Comparison of ENCODE assay signal across 19 mouse cellular contexts in the genomic region with DNA sequence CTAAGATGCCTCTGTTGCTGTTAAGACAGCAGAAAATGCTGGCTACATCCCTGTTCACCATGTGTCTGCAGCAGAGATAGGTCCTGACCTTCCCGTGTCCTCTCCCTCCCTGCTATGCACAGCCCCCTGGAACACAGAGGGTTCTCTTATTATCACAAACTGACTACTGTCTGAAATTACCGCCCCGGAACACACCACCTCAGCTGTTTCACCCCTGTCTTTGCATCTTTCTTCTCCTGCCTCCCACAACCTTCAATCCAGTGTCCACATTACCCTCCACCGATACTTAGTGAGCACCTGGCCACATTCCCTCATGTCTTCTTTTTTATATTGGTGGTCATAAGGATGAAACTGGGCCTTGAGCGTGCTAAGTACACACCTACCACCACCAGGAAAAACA.
A peak's percentile ranks its signal among the peaks of the same experiment; 100 is the strongest.
DNase-seq lines count a peak whose midpoint lies in the region; ATAC-seq and TF ChIP-seq lines count a peak whose summit lies in the region.
"Had no signal": no experiment of that assay in that cellular context is flagged by ENCODE, and none has a peak within 500 bp of the region (broad histone marks: within the 10 kb centered on the region; RNA-seq: fewer than 3 reads in every experiment).

No protein-coding gene starts in this region.

- DNase-seq in heart, adult 11 months: peak; percentile 81
- DNase-seq in heart, postnatal 10 days: no peak
- no peak for DNase-seq in layer of hippocampus, adult 2 months (ENCODE audit: low spot score in 2 of 2)
- DNase-seq in layer of hippocampus, adult 9-10 months (ENCODE audit: low spot score): no peak
- DNase-seq in lung, adult 2 months: no peak
- DNase-seq: adrenal gland, adult 2 months; adrenal gland, postnatal 25 days; cerebellum, adult 11 months; cerebellum, adult 8-10 months; cerebellum, postnatal 14 days; gastrocnemius, postnatal 14 days had no signal

- 57% methylated on average over 5 of the region's 5 CpGs for WGBS in lung, embryonic 16.5 days
- 70% methylated on average over 5 of the region's 5 CpGs for WGBS in lung, adult 2 months
- 76% methylated on average over 5 of the region's 5 CpGs for WGBS in hindbrain, embryonic 16.5 days

- no peak for ATAC-seq in lung, embryonic 16.5 days (ENCODE audit: low read depth)
- ATAC-seq in hindbrain, embryonic 16.5 days: no peak
- ATAC-seq: forebrain, embryonic 15.5 days had no signal

- no peak overlapping the region for H3K4me2 ChIP-seq in lung, embryonic 16.5 days (ENCODE audit: low read depth, low read length)
- H3K4me2 ChIP-seq in hindbrain, embryonic 16.5 days (ENCODE audit: low read length): no peak overlapping the region
- H3K4me2 ChIP-seq: forebrain, embryonic 15.5 days; heart, embryonic 11.5 days; hindbrain, embryonic 13.5 days; intestine, embryonic 15.5 days had no signal

- no peak for TF ChIP-seq POLR2A in lung, adult 2 months (IDR thresholded peaks at IDR 0.05; ENCODE audit: borderline replicate concordance, extremely low read depth, low read depth, low read length)
- TF ChIP-seq POLR2A in cortical plate, adult 2 months (IDR thresholded peaks at IDR 0.05; ENCODE audit: extremely low read depth, insufficient read depth, low read length): no peak

- intact Hi-C loops in heart, postnatal 10 days (cut with DNase I): no loop called here

- no peaks in the 10 kb centered on the region for H3K9me3 ChIP-seq in lung, embryonic 16.5 days (ENCODE audit: control insufficient read depth, low read length)
- no peaks in the 10 kb centered on the region for H3K9me3 ChIP-seq in hindbrain, embryonic 16.5 days (ENCODE audit: control insufficient read depth, low read length)
- H3K9me3 ChIP-seq: embryonic facial prominence, embryonic 10.5 days; forebrain, embryonic 15.5 days; hindbrain, embryonic 13.5 days; intestine, embryonic 15.5 days had no signal

- H3K9ac ChIP-seq in lung, embryonic 16.5 days (ENCODE audit: low read length): no peak overlapping the region
- no peak overlapping the region for H3K9ac ChIP-seq in hindbrain, embryonic 16.5 days (ENCODE audit: low read depth, low read length)
- H3K9ac ChIP-seq: forebrain, embryonic 15.5 days; hindbrain, embryonic 13.5 days; intestine, embryonic 15.5 days had no signal

- H3K27ac ChIP-seq in layer of hippocampus, adult 2 months: peak overlapping the region; percentile 82
- peak overlapping the region; percentile 29; the same call in 1 of the 2 replicates for H3K27ac ChIP-seq in lung, embryonic 16.5 days (ENCODE audit: low read length)
- H3K27ac ChIP-seq in cortical plate, adult 2 months (ENCODE audit: insufficient read depth, low read length): 0 out of 2 replicates have a peak overlapping the region, but pooled peaks have one; percentile 37
- no peak overlapping the region for H3K27ac ChIP-seq in hindbrain, embryonic 16.5 days (ENCODE audit: low read depth, low read length)
- H3K27ac ChIP-seq: embryonic facial prominence, embryonic 10.5 days; forebrain, embryonic 15.5 days; hindbrain, embryonic 13.5 days; intestine, embryonic 15.5 days had no signal

- peaks cover 20% of the 10 kb centered on the region for H3K4me1 ChIP-seq in lung, embryonic 16.5 days (replicated peaks; ENCODE audit: control insufficient read depth, insufficient read depth, low read length)
- peaks cover 13% of the 10 kb centered on the region; the same call in 1 of the 2 replicates for H3K4me1 ChIP-seq in lung, adult 2 months (ENCODE audit: control insufficient read depth, insufficient read depth, low read length)
- H3K4me1 ChIP-seq in cortical plate, adult 2 months (ENCODE audit: control insufficient read depth, insufficient read depth, low read length): peaks cover 8% of the 10 kb centered on the region
- H3K4me1 ChIP-seq in hindbrain, embryonic 16.5 days (ENCODE audit: control insufficient read depth, insufficient read depth, low read depth, low read length): peaks cover 4% of the 10 kb centered on the region; the same call in 1 of the 2 replicates

- H3K36me3 ChIP-seq in lung, embryonic 16.5 days (ENCODE audit: control insufficient read depth, insufficient read depth, low read length): no peaks in the 10 kb centered on the region
- H3K36me3 ChIP-seq in hindbrain, embryonic 16.5 days (ENCODE audit: control insufficient read depth, insufficient read depth, low read length): no peaks in the 10 kb centered on the region
- H3K36me3 ChIP-seq: embryonic facial prominence, embryonic 10.5 days; forebrain, embryonic 15.5 days; hindbrain, embryonic 13.5 days; intestine, embryonic 15.5 days had no signal

- no peak for TF ChIP-seq CTCF in layer of hippocampus, adult 2 months (conservative IDR thresholded peaks at IDR 0.05)
- TF ChIP-seq CTCF in lung, adult 2 months (IDR thresholded peaks at IDR 0.05; ENCODE audit: insufficient read depth, low read length): no peak
- no peak for TF ChIP-seq CTCF in cortical plate, adult 2 months (IDR thresholded peaks at IDR 0.05; ENCODE audit: extremely low read depth, insufficient read depth, low read length)

- no peaks in the 10 kb centered on the region for H3K27me3 ChIP-seq in lung, embryonic 16.5 days (ENCODE audit: control insufficient read depth, insufficient read depth, low read depth, low read length)
- no peaks in the 10 kb centered on the region for H3K27me3 ChIP-seq in hindbrain, embryonic 16.5 days (replicated peaks; ENCODE audit: control insufficient read depth, insufficient read depth, low read length)
- H3K27me3 ChIP-seq: forebrain, embryonic 15.5 days; hindbrain, embryonic 13.5 days; intestine, embryonic 15.5 days had no signal

- H3K4me3 ChIP-seq in layer of hippocampus, adult 2 months: no peak overlapping the region
- H3K4me3 ChIP-seq in lung, embryonic 16.5 days (ENCODE audit: low read length): no peak overlapping the region
- H3K4me3 ChIP-seq in lung, adult 2 months (replicated peaks; ENCODE audit: extremely low read depth, low read depth, low read length): no peak overlapping the region
- no peak overlapping the region for H3K4me3 ChIP-seq in cortical plate, adult 2 months (ENCODE audit: insufficient read depth, low read length)
- H3K4me3 ChIP-seq in hindbrain, embryonic 16.5 days (ENCODE audit: low read length): no peak overlapping the region
- H3K4me3 ChIP-seq: embryonic facial prominence, embryonic 10.5 days; forebrain, embryonic 15.5 days; hindbrain, embryonic 13.5 days; intestine, embryonic 15.5 days had no signal
